Mouse (Mus musculus) splenic B cell, adult 2 months (primary cell): ENCODE results near the gene Eef1b2.
"Not testable (repeated sequence)": the region's sequence is repeated elsewhere in the genome, so short reads cannot be mapped to it uniquely, and the experiment has no call there.

ENCODE experiments used
- DNase-seq: peaks from one replicate; pipeline ENCODE4 v3.0.0-alpha.2; 2011; ENCODE audit warnings: low read depth, low spot score
- H3K27me3 ChIP-seq: 2 replicates; pipeline ENCODE4 v1.6.1; 2012; ENCODE audit warnings: mild to moderate bottlenecking, low read length, moderate library complexity, mixed read lengths; ENCODE audit not compliant: control insufficient read depth, poor library complexity, insufficient read depth, severe bottlenecking
- H3K36me3 ChIP-seq: 2 replicates; pipeline ENCODE4 v1.6.1; 2012; ENCODE audit warnings: mild to moderate bottlenecking, low read length, moderate library complexity, mixed read lengths; ENCODE audit not compliant: control insufficient read depth, poor library complexity, insufficient read depth, severe bottlenecking

Gene Eef1b2

GRCm38 (mm10) chr1:63176604-63177421 is at the start of gene Eef1b2, which contains the start of gene Ndufs1:
Eef1b2 (plus strand) TSS chr1:63176825.
Ndufs1 (minus strand) TSS chr1:63176833.
- DNase-seq = peak; percentile 98
- Histone ChIP-seq H3K27me3 (no peaks in the 10 kb centered on the region), H3K36me3 (peaks cover 5% of the 10 kb centered on the region; the same call in 1 of the 2 replicates)

- no peak for DNase-seq
- Histone ChIP-seq H3K36me3 (no peaks in the 10 kb centered on the region), H3K27me3 (no peaks in the 10 kb centered on the region)
Measured at GRCm38 (mm10) chr1:63129273-63129672, 47.4 kb upstream of the Eef1b2 start.

- Histone ChIP-seq H3K36me3 (no peaks in the 10 kb centered on the region), H3K27me3 (no peaks in the 10 kb centered on the region)
- peak; percentile 41 for DNase-seq
Measured at GRCm38 (mm10) chr1:63129857-63130690, 46.6 kb upstream of the Eef1b2 start.

GRCm38 (mm10) chr1:63130883-63131282 is 45.7 kb upstream of the Eef1b2 start:
- no peak for DNase-seq
- Histone ChIP-seq H3K36me3 (no peaks in the 10 kb centered on the region), H3K27me3 (no peaks in the 10 kb centered on the region)

GRCm38 (mm10) chr1:63131766-63132165 is 44.9 kb upstream of the Eef1b2 start:
- DNase-seq = no peak
- H3K27me3 ChIP-seq = no peaks in the 10 kb centered on the region

GRCm38 (mm10) chr1:63134530-63134929 is 42.1 kb upstream of the Eef1b2 start:
- no peak for DNase-seq
- no peaks in the 10 kb centered on the region for H3K36me3 ChIP-seq
- no peaks in the 10 kb centered on the region for H3K27me3 ChIP-seq

More at GRCm38 (mm10) chr1:63131766-63132165, 44.9 kb upstream of the Eef1b2 start:
- H3K36me3 ChIP-seq = no peaks in the 10 kb centered on the region

- no peak for DNase-seq
- H3K36me3 ChIP-seq = no peaks in the 10 kb centered on the region; the same call in 1 of the 2 replicates
- no peaks in the 10 kb centered on the region for H3K27me3 ChIP-seq
Measured at GRCm38 (mm10) chr1:63137971-63138370, 38.7 kb upstream of the Eef1b2 start.

- not testable (repeated sequence) for H3K36me3 ChIP-seq, DNase-seq, H3K27me3 ChIP-seq
Measured at GRCm38 (mm10) chr1:63138586-63138985, 38.0 kb upstream of the Eef1b2 start.

GRCm38 (mm10) chr1:63140231-63140630 is 36.4 kb upstream of the Eef1b2 start:
- no peak for DNase-seq
- Histone ChIP-seq H3K27me3 (no peaks in the 10 kb centered on the region), H3K36me3 (peaks cover 10% of the 10 kb centered on the region)

- no peak for DNase-seq
- Histone ChIP-seq H3K27me3 (no peaks in the 10 kb centered on the region), H3K36me3 (peaks cover 15% of the 10 kb centered on the region)
Measured at GRCm38 (mm10) chr1:63168638-63169037, 8.0 kb upstream of the Eef1b2 start.

- Histone ChIP-seq H3K36me3 (peaks cover 7% of the 10 kb centered on the region; the same call in 1 of the 2 replicates), H3K27me3 (no peaks in the 10 kb centered on the region)
- no peak for DNase-seq
Measured at GRCm38 (mm10) chr1:63175853-63176252, 772 bp upstream of the Eef1b2 start.

- DNase-seq = no peak
- Histone ChIP-seq H3K27me3 (no peaks in the 10 kb centered on the region), H3K36me3 (peaks cover 5% of the 10 kb centered on the region; the same call in 1 of the 2 replicates)
Measured at GRCm38 (mm10) chr1:63176259-63176603, 394 bp upstream of the Eef1b2 start.

GRCm38 (mm10) chr1:63178308-63178707 is 1.7 kb downstream of the Eef1b2 start:
- DNase-seq = no peak
- no peaks in the 10 kb centered on the region for H3K27me3 ChIP-seq
- H3K36me3 ChIP-seq = peaks cover 5% of the 10 kb centered on the region; the same call in 1 of the 2 replicates

GRCm38 (mm10) chr1:63180122-63180521 is 3.5 kb downstream of the Eef1b2 start:
- Histone ChIP-seq H3K27me3 (no peaks in the 10 kb centered on the region), H3K36me3 (peaks cover 5% of the 10 kb centered on the region; the same call in 1 of the 2 replicates)
- DNase-seq = no peak

GRCm38 (mm10) chr1:63180575-63180974 is 4.0 kb downstream of the Eef1b2 start:
- DNase-seq, H3K36me3 ChIP-seq, H3K27me3 ChIP-seq: not testable (repeated sequence)
